Mouse (Mus musculus) embryonic facial prominence, embryonic 11.5 days (tissue): Measurements from ENCODE around the gene Sva. TPM values are rescaled to one million over a fixed set of nuclear protein-coding genes. Genes with fewer than 3 reads are reported as not detected.

Experiments
- ATAC-seq: fragments of 200-750 bp; cut with Nextera tagmentation; replicated peaks from 2 replicates; pipeline ENCODE4 v1.8.0; 2017; ENCODE audit warnings: low read depth; ENCODE audit not compliant: insufficient number of reproducible peaks, low FRiP score, low TSS enrichment
- DNase-seq: peaks from one replicate; pipeline ENCODE4 v3.0.0-alpha.2; 2015; ENCODE audit warnings: low spot score
- H3K27ac ChIP-seq: fragments of 300-500 bp; sonication (generic); replicated peaks from 2 replicates; pipeline ENCODE4 v1.5.1; 2014; ENCODE audit warnings: mild to moderate bottlenecking, low read depth, low read length, control low read depth
- H3K27me3 ChIP-seq: fragments of 300-500 bp; sonication (generic); 2 replicates; pipeline ENCODE4 v1.6.1; 2014; ENCODE audit warnings: mild to moderate bottlenecking, low read length, moderate library complexity, mixed read lengths; ENCODE audit not compliant: control insufficient read depth, insufficient read depth
- H3K36me3 ChIP-seq: fragments of 300-500 bp; sonication (generic); replicated peaks from 2 replicates; pipeline ENCODE4 v1.6.1; 2014; ENCODE audit warnings: low read depth, mild to moderate bottlenecking, low read length, moderate library complexity, mixed read lengths; ENCODE audit not compliant: control insufficient read depth, insufficient read depth
- H3K4me1 ChIP-seq: fragments of 300-500 bp; sonication (generic); 2 replicates; pipeline ENCODE4 v1.6.1; 2014; ENCODE audit warnings: low read length, mixed read lengths; ENCODE audit not compliant: control insufficient read depth, insufficient read depth
- H3K4me2 ChIP-seq: fragments of 300-500 bp; sonication (generic); 2 replicates; pipeline ENCODE4 v1.6.1; 2014; ENCODE audit warnings: low read depth, mild to moderate bottlenecking, control low read depth, low read length, moderate library complexity
- H3K4me3 ChIP-seq: fragments of 300-500 bp; sonication (generic); 2 replicates; pipeline ENCODE4 v1.5.1; 2014; ENCODE audit warnings: low read depth, low read length, control low read depth
- H3K9ac ChIP-seq: fragments of 300-500 bp; sonication (generic); replicated peaks from 2 replicates; pipeline ENCODE4 v1.6.1; 2014; ENCODE audit warnings: mild to moderate bottlenecking, control low read depth, low read length
- H3K9me3 ChIP-seq: fragments of 300-500 bp; sonication (generic); replicated peaks from 2 replicates; pipeline ENCODE4 v1.6.1; 2016; ENCODE audit warnings: mild to moderate bottlenecking, low read length, inconsistent platforms, mixed read lengths; ENCODE audit not compliant: control insufficient read depth
- polyA plus RNA-seq: library from polyadenylated mRNA; unstranded; fragments of >200 nt; fragmentation: Nextera tagmentation; extraction: Ambion mirVana; gene quantifications from 2 replicates; pipeline ENCODE4 v1.2.1, GENCODE M21; 2014

Sva gene
- not detected in 2 replicates for polyA plus RNA-seq

GRCm38 (mm10) chr6:42038094-42038493, at the start of gene Sva:
Sva (plus strand) TSS chr6:42038394.
- no peak within 1 kb of the TSS for H3K4me3 ChIP-seq
- no peak within 1 kb of the TSS for H3K9ac ChIP-seq
- no peaks in the 10 kb centered on the region for H3K9me3 ChIP-seq
- ATAC-seq (no peak), DNase-seq (no peak)
- H3K36me3 ChIP-seq, result no peaks in the 10 kb centered on the region
- H3K4me2 ChIP-seq, result no peak within 1 kb of the TSS
- no peaks in the 10 kb centered on the region for H3K4me1 ChIP-seq
- H3K27ac ChIP-seq, result no peak within 1 kb of the TSS
- no peaks in the 10 kb centered on the region for H3K27me3 ChIP-seq

Other genes with a start within 250 kb of the Sva start
- gene Pip, start 190.9 kb upstream of the Sva start, polyA plus RNA-seq, result not detected in 2 replicates
- gene Sval2, start 185.4 kb upstream of the Sva start, polyA plus RNA-seq, result not detected in 2 replicates
- gene Sval1, start 86.8 kb upstream of the Sva start, polyA plus RNA-seq, result not detected in 2 replicates
- gene Sval3, start 70.3 kb upstream of the Sva start, polyA plus RNA-seq, result not detected in 2 replicates
- gene Tas2r139, start 102.5 kb downstream of the Sva start, polyA plus RNA-seq, result not detected in 2 replicates
- not detected in 2 replicates for gene Tas2r144, start 176.9 kb downstream of the Sva start, polyA plus RNA-seq
- 23.8 and 24.9 TPM in 2 replicates for gene Gstk1, start 207.5 kb downstream of the Sva start, polyA plus RNA-seq
- 0.68 and 0.73 TPM in 2 replicates for gene Tmem139, start 223.6 kb downstream of the Sva start, polyA plus RNA-seq
- gene Casp2, start 226.6 kb downstream of the Sva start, polyA plus RNA-seq, result 73.6 and 79.4 TPM in 2 replicates
- gene Clcn1, start 248.3 kb downstream of the Sva start, polyA plus RNA-seq, result 0.75 and 1.0 TPM in 2 replicates